Mouse (Mus musculus) thymus, adult 2 months (tissue): ENCODE results near the gene Mrgprf.

ENCODE experiments used
- CTCF ChIP-seq: fragments of 200-500 bp; IDR thresholded peaks from 2 replicates; pipeline ENCODE4 v1.5.1; 2012; ENCODE audit warnings: mild to moderate bottlenecking, control low read depth, low read length, moderate library complexity, borderline replicate concordance; ENCODE audit not compliant: control insufficient read depth, poor library complexity, insufficient read depth; ENCODE audit errors: extremely low read depth
- POLR2A ChIP-seq: fragments of 200-500 bp; IDR thresholded peaks from 2 replicates; pipeline ENCODE4 v1.6.1; 2012; ENCODE audit warnings: mild to moderate bottlenecking, low read length, control low read depth, moderate library complexity; ENCODE audit not compliant: control insufficient read depth, poor library complexity, insufficient read depth; ENCODE audit errors: extremely low read depth

DNA sequence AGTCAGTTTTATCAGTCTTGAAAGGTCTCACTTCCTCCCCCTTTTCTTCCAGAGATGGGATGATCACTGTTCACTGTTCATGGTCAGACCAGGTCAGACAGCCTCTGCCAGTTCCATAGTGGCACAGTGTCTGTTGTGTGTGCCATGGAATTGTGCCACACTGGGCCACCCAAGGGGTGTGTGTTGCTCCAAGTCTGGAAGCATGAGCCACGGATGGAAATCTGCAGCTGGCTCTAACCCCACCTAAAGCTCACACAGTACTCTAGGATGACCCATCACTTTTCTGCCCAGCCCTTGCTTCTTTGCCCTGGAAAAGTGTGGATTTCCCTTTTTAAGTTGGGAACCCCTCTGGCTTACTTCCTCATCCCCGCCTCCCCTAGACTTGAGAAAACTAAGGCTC, 3.5 kb downstream of the Mrgprf start:
- TF ChIP-seq CTCF = no peak
- TF ChIP-seq POLR2A = no peak
